9 mouse cellular contexts compared by ENCODE assay signal in genomic region chr5:66503557-66504433, GRCm38 (mm10).
A peak's percentile ranks its signal among the peaks of the same experiment; 100 is the strongest.
DNase-seq lines count a peak whose midpoint lies in the region; ATAC-seq and TF ChIP-seq lines count a peak whose summit lies in the region.
"Had no signal": no experiment of that assay in that cellular context is flagged by ENCODE, and none has a peak within 500 bp of the region (broad histone marks: within the 10 kb centered on the region; RNA-seq: fewer than 3 reads in every experiment).

No protein-coding gene starts in this region.

- H3K36me3 ChIP-seq in hindbrain, embryonic 16.5 days (ENCODE audit: control insufficient read depth, insufficient read depth, low read length): no peaks in the 10 kb centered on the region
- H3K36me3 ChIP-seq in liver, embryonic 12.5 days: no peaks in the 10 kb centered on the region
- H3K36me3 ChIP-seq in stomach, embryonic 15.5 days: no peaks in the 10 kb centered on the region

- H3K4me2 ChIP-seq in hindbrain, embryonic 16.5 days (ENCODE audit: low read length): no peak overlapping the region
- H3K4me2 ChIP-seq in liver, embryonic 12.5 days: peak overlapping the region; percentile 12; the same call in 1 of the 2 replicates
- H3K4me2 ChIP-seq in stomach, embryonic 15.5 days: peak overlapping the region; percentile 33

- ATAC-seq in hindbrain, embryonic 16.5 days: 0 out of 2 replicates have a peak, but pooled peaks have one; percentile 30
- ATAC-seq in liver, embryonic 12.5 days: no peak
- ATAC-seq in stomach, embryonic 15.5 days (ENCODE audit: insufficient read depth, low FRiP score, low read depth): peak; percentile 86

- H3K9ac ChIP-seq in hindbrain, embryonic 16.5 days (ENCODE audit: low read depth, low read length): no peak overlapping the region
- no peak overlapping the region for H3K9ac ChIP-seq in liver, embryonic 12.5 days
- H3K9ac ChIP-seq in stomach, embryonic 15.5 days: no peak overlapping the region

- intact Hi-C loops in left cerebral cortex, postnatal 14 days (cut with DNase I): no loop called here

- H3K4me1 ChIP-seq in hindbrain, embryonic 16.5 days (ENCODE audit: control insufficient read depth, insufficient read depth, low read depth, low read length): peaks cover 2% of the 10 kb centered on the region
- H3K4me1 ChIP-seq in liver, embryonic 12.5 days: no peaks in the 10 kb centered on the region
- peaks cover 14% of the 10 kb centered on the region for H3K4me1 ChIP-seq in stomach, embryonic 15.5 days

- H3K27me3 ChIP-seq in hindbrain, embryonic 16.5 days (replicated peaks; ENCODE audit: control insufficient read depth, insufficient read depth, low read length): no peaks in the 10 kb centered on the region
- H3K27me3 ChIP-seq in liver, embryonic 12.5 days (replicated peaks): no peaks in the 10 kb centered on the region
- no peaks in the 10 kb centered on the region for H3K27me3 ChIP-seq in stomach, embryonic 15.5 days (replicated peaks)

- 56% methylated on average over 17 of the region's 17 CpGs for WGBS in hindbrain, embryonic 16.5 days
- 57% methylated on average over 17 of the region's 17 CpGs for WGBS in liver, embryonic 12.5 days (ENCODE audit: insufficient replicate concordance)
- 29% methylated on average over 17 of the region's 17 CpGs for WGBS in stomach, embryonic 15.5 days

- no peak overlapping the region for H3K4me3 ChIP-seq in layer of hippocampus, adult 2 months
- H3K4me3 ChIP-seq in hindbrain, embryonic 16.5 days (ENCODE audit: low read length): no peak overlapping the region
- H3K4me3 ChIP-seq in liver, embryonic 12.5 days: no peak overlapping the region
- no peak overlapping the region for H3K4me3 ChIP-seq in stomach, embryonic 15.5 days (replicated peaks)

- peak overlapping the region; percentile 7; the same call in 1 of the 2 replicates for H3K27ac ChIP-seq in layer of hippocampus, adult 2 months
- H3K27ac ChIP-seq in hindbrain, embryonic 16.5 days (ENCODE audit: low read depth, low read length): no peak overlapping the region
- 0 out of 2 replicates have a peak overlapping the region, but pooled peaks have one; percentile 7 for H3K27ac ChIP-seq in liver, embryonic 12.5 days
- peak overlapping the region; percentile 50 for H3K27ac ChIP-seq in stomach, embryonic 15.5 days

- TF ChIP-seq CTCF in layer of hippocampus, adult 2 months (conservative IDR thresholded peaks at IDR 0.05): no peak

- H3K9me3 ChIP-seq in hindbrain, embryonic 16.5 days (ENCODE audit: control insufficient read depth, low read length): no peaks in the 10 kb centered on the region
- no peaks in the 10 kb centered on the region for H3K9me3 ChIP-seq in liver, embryonic 12.5 days (replicated peaks)
- no peaks in the 10 kb centered on the region for H3K9me3 ChIP-seq in stomach, embryonic 15.5 days

- no peak for DNase-seq in layer of hippocampus, adult 2 months (ENCODE audit: low spot score in 2 of 2)
- no peak for DNase-seq in layer of hippocampus, adult 9-11 months
- no peak for DNase-seq in frontal cortex, postnatal 14 days (ENCODE audit: low spot score in 2 of 2)
- DNase-seq in urinary bladder, postnatal 25 days (ENCODE audit: low spot score): no peak
- DNase-seq in left cerebral cortex, postnatal 14 days (ENCODE audit: low spot score in 2 of 2): no peak
- DNase-seq: right cerebral cortex, postnatal 14 days had no signal
